Mouse (Mus musculus) liver, embryonic 14.5 days (tissue): ENCODE data around the gene Tacc2.

Experiments
- CTCF ChIP-seq: IDR thresholded peaks from 2 replicates; pipeline ENCODE4 v1.5.1; 2016; ENCODE audit warnings: antibody characterized with exemption, low read depth, control low read depth
- EP300 ChIP-seq: IDR thresholded peaks from 2 replicates; pipeline ENCODE4 v1.6.1; 2016; ENCODE audit warnings: antibody characterized with exemption, low read depth

DNA sequence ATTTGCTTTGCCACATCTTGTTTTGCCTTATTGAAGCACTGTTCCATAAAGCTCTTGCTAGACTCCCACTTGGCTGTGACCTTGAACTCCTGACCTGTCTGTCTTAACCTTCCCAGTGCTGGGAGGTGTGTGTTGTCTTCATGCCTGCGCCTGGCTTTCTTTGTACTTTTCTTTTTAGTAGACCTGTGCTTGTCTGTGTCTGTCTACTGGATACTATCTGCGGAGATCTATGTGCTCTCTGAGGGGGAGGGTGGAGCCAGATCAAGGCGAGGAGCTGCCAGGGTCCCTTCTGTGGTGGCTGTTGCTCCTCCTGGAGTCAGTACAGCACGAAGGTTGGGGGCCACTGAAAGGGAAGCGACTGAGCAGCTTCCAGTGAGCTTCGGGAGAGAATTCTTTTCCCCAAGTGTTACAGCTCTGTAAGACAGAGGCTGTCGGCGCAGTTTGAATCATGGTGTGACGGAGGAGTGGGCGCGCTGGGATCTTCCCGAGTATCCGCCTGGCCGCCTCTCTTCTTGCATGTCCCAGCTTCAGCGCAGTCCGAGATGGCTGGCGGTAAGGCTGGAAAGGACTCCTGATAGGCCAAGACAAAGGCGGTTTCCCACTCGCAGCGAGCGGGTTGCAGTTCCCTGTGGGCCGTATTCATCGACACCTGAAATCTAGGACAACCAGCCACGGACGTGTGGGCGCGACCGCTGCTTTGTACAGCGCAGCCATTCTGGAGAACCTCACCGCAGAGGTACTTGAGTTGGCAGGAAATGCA is 189.4 kb downstream of the Tacc2 start:
- TF ChIP-seq CTCF (no peak), EP300 (no peak)
